Mouse (Mus musculus) CD4-positive, CD25-positive, alpha-beta regulatory T cell, adult 4 months (primary cell): ENCODE measurements around the gene Zeb2. TPM values are rescaled to one million over a fixed set of nuclear protein-coding genes. Genes with fewer than 3 reads are reported as not detected.
"Not testable (repeated sequence)": the region's sequence is repeated elsewhere in the genome, so short reads cannot be mapped to it uniquely, and the experiment has no call there.

Experiments
- ATAC-seq: one replicate; pipeline ENCODE4 v1.8.0; 2017
- polyA plus RNA-seq, 2 experiments: library from polyadenylated mRNA; unstranded; fragments of 100-300 nt; shearing (Covaris generic); gene quantifications; one replicate each; pipeline ENCODE4 v1.2.1; 2017

Gene Zeb2
- polyA plus RNA-seq, 2 experiments from 2014 or later, result 0.71 to 2.3 TPM

DNA sequence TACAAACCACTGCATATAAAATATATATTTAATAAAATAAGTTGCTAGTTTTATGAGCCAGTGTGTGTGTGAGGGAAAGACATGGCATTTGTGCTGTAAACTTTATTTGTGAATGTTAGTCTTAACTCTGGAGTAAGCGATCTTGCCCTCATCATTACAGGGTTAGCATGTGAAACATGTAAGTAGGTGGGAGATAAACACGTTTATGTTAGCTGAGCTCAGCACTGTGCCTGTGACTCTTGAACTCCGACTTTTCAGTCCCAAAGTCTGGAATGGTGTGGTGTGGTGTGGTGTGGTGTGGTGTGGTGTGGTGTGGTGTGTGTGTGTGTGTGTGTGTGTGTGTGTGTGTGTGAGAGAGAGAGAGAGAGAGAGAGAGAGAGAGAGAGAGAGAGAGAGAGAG is 5.6 kb downstream of the Zeb2 start:
- not testable (repeated sequence) for ATAC-seq

DNA sequence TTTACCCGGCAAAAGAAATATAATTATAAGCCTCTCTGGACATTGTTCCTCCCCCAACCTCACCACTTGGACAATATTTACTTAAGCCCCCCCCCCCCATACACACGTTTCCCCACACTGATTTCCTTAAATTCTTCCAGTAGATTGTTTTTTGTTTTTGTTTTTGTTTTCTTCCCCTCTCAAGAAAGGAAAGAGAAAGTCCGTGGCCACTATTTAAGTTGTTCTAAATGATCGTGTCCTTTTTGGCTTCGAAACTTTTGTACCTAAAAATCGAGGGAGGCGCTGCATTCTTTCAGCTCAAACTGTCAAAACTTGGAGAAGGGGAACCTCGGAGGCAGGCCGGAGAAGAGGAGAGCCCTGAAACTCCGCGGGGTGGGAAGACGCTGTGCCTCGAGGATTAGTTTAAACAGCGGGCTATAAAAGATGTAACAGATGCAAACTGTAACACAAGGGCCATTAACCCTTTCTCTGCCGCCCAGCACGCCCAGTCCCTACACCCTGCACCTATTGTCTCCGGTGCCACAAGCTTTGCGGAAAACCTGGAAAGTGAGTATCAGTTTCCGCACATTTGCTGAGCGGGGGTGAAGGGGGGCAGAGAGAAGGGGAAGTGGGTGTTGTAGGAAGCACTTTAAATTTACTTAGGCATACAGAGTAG is 6.3 kb downstream of the Zeb2 start:
- peak; percentile 18 for ATAC-seq

DNA sequence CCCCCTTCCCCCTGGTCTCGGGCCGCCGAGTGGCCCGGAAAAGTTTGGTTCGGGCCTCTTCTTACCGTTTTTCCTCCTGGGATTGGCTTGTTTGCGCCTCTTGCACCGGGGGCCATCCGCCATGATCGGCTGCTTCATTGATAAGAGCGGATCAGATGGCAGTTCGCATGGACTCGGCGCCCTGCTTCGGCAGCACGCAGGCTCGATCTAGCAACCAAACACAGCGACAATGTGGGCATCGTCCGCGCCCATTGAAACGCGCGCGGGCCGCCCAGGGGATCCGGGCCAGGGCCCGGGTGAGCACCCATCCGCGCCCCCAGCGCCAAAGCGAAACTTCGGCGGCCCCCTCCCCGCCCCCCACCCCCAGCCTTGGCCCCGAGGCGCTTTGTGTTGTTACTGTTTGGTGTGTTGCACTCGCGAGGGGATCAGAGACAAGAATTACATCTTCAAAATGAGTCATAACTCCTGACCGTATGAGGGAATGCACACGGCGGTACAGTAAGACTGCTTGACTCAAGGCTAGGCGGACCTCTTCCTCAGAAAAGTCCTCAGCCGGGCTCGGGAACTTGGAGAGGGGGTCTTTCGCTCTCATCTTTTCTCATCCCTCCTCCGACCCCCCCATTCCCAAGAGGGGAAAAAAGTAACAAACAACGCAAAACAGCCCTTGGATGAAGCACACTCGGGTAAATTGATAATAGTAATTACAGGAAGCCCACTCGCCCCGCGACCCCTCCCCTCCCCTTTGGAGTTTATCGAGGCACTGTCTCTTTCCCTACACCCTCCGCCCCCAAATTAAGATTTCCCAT is 7.0 kb downstream of the Zeb2 start:
- peak; percentile 42 for ATAC-seq

- ATAC-seq, result peak; percentile 7
Observed at GRCm38 (mm10) chr2:45109161-45109950, 7.8 kb downstream of the Zeb2 start.

GRCm38 (mm10) chr2:45108521-45109091 is 8.6 kb downstream of the Zeb2 start:
- ATAC-seq, result peak; percentile 35

- no peak for ATAC-seq
Observed at GRCm38 (mm10) chr2:45107555-45107954, 9.6 kb downstream of the Zeb2 start.

DNA sequence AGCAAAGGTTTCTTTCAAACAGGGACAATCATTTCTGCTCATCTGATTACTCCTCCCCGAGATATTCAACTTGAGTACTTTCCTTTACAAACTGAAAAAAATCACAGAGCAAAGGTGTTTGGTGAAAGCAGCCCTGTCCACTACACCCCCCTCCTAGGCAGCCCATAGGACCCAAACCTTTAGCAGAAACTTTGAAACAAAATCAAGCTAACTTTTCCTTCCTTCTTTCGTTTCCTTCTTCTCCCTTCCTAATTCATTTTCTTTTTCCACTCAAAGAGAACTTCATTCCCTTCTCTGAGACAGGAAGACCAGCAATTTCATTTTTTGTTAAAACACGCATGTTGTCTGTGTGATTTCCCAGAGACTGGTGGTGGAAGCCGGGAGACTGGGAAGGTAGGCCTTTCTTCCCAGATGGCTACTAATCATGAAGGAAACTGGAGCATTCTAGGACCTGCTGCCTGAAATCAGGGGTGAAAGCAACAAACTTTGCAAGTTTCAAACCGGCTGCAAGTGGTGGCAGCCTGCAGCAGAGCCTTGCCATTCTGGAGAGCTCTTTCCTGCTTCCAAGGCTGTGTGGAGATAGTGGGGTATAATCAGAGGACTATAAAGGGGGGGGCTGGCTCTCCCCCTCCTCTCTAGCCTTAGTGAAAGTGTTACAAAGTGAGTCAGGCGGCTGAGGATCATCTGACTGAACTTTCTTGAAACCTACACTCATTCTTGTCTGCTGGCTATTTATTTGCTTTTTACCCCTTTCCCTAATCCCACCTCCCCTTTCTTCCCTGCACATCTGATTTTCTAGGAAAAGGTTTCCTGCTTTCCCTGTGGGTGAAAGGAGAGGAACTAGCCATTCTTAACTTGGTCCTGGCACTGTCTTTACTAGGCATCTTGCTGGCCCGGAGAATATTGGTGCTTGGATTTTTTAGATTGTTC is 11.0 kb downstream of the Zeb2 start:
- no peak for ATAC-seq

DNA sequence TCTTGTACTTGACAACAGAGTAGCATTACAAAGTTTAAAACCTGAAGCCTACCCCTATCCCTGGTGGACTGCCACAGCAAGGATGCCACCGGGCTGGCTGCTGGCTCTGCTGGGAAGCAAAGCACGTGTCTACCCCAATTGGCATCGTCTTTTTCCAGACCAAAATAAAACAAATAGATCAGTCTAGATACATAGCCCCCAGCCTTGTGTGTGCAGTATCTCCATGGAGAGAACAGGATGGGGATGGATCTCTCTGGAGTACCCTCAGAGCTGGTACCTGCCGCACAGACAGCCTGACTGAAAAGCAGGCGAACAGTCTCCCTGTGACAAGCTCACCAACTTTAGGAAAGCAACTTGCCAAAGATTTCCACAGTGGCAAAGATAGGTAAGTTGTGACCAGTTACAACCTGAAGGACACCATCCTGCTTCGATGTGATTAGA is 11.9 kb downstream of the Zeb2 start:
- ATAC-seq, result no peak

GRCm38 (mm10) chr2:45104511-45105055 is 12.6 kb downstream of the Zeb2 start:
- ATAC-seq, result no peak

DNA sequence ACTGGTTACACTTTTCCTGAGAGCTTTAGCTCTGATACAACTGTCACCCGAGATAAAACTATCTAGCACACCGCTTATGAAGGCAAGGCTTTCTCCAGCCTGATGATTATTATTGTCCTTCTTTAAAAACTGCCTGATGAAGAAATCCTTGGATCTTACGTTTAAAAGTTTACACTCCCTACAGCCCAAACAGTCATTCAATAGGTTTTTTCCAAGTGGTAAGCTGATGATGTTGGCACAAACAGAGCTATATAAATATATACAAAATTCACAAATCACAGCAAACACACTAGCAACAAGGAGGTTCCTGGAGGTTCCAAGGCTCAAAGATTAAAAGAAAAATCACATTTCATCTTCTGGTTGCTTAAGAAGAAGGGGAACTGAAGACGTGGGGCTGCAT is 13.1 kb downstream of the Zeb2 start:
- no peak for ATAC-seq

DNA sequence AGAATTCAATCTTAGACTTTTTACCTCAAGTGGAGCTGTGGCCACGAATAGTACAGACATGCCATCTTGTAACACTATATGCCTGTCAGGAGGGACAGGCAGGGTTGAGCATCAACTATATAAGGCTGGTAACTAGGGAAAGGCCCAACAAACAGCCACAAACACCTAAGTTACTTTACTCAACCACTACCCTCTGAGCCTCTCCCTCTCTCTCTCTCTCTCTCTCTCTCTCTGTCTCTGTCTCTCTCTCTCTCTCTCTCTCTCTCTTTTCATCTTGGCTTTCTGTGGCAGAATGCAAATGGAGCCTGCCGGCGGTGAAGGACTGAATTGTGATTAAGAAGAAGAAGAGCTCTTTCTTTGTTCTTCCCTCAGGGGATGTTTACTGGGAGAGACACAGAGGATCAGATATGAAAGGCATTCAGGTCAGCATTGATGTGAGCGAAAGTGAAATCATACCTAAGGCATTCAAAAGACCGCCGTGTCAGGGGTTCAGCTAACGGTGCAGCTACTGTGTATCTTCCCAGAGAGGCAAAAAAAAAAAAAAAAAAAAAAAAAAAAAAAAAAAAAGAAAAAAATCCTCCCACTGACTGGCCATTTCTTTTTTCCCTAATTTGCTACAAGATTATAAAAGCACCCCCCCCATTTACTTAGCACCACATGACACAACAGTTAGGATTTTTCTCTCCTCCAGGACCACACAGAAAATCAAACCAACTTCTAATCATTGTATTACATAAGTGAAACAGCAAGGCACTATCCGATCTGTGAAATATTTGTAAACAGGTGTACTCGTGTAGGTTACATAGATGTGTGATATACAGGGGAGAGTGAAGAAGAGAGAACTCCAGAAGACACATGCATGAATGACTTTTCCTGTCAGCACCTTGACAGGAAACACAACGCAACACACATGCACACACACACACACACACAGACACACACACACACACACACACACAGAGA is 13.9 kb downstream of the Zeb2 start:
- no peak for ATAC-seq

DNA sequence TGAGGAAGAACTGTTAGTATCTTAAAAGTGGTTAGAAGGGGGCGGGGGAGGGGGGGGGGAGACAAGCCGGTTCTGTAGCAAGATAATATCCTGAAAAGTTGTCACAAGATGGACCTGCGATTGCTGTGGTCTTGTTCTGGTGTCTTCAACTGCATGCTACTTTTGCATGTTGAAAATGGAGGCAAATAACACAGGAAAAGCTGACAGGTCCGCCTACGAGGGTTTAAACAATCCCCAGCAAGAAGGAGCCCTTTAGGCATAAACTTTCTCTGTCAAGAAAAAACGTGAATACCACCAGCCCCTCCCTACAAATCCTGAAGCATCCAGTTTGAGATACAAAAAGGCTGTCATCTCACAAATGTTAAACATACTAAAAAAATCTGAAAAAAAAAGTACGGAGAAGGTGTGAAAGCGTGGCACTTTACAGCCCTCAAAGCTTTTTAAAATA is 15.0 kb downstream of the Zeb2 start:
- ATAC-seq, result no peak

GRCm38 (mm10) chr2:45101586-45101985 is 15.6 kb downstream of the Zeb2 start:
- ATAC-seq, result no peak

GRCm38 (mm10) chr2:45101040-45101439 is 16.2 kb downstream of the Zeb2 start:
- no peak for ATAC-seq

- ATAC-seq, result no peak
Observed at GRCm38 (mm10) chr2:45100628-45101027, 16.6 kb downstream of the Zeb2 start.

DNA sequence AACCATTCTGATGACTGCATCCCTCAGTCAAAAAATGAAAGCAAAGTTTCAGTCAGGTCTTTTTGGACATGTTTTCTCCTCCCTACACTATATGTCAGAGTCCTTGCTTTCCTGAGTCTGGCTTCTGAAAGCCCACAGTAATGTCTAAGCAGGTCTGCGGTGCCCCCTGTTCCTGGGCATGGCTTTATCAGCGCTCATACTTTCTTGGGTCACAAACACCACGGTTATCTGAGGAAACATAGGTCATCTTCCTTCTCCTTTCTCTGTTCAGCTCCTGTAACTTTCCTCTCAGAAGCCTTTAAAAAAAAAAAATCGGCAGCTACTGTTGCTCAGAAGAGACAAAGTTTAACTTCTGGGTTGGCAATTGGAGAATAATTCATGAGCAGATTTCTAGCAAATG is 17.2 kb downstream of the Zeb2 start:
- ATAC-seq, result no peak

DNA sequence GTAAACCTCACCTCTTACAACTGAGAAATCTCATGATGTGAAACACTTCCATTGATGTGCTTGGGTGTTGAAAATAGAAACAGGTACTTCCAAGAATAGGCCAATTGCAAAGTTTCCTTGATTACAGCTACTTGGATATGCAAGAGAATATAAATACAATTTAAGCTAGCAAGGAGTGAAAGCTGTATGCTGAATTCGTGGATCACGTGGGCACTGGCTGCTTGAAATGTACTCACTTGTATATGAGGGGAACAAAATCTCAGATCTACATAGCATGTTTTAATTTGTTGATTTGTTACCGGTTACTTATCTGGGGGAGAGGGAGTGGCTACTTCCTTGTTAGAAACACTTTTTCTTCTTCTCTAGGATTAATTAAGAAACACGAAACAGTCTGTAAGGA is 18.1 kb downstream of the Zeb2 start:
- ATAC-seq, result no peak

DNA sequence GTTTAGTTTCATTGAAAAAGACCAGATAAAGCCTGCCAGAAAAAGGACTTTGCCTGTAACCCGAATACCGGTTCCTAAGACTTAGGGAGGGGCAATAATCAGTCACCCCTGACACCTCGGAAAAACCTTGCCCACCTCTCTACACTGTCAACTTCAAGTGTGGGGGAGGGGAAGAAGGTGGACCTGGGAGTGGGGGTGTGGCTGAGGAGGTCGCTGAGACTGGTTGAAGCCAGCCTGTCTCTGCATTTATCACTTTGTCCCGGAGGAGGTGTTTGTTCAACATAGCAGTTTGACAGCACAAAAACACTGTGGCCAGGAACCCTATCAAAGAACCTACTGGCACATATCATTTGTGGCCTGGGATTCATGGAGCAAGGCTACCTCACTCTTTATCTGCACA is 19.2 kb downstream of the Zeb2 start:
- no peak for ATAC-seq

DNA sequence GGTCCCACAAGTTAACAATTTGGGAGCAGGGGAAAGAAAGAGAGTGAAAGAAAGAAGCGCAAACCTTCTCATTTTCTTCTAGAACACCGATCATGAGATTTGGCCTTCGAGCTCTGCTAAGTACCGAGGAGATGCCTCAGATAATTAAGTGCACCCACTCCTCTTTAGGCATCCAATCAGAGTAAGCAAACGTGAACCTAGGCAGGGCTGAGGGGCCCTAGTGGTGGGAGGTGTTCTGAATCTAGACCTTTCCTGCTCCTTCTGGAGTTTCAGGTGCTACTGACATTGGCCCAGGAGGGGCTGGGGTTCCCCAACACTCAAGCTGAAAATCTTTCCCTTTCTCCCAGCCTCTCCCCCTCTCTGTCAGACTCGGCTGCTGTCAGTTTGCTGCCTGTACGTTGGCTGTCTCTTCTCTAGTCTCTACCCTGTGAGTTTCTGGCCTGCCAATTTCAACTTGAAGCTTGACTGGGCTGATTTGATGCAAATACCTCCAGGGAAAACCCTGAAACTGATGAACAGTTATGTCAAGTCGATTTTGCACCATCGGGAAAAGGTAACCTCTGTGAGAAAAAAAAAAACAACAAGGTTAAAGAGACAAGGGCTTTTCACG is 20.5 kb downstream of the Zeb2 start:
- ATAC-seq, result no peak

GRCm38 (mm10) chr2:45095825-45096224 is 21.4 kb downstream of the Zeb2 start:
- no peak for ATAC-seq
